Mouse (Mus musculus) lung, embryonic 14.5 days (tissue): Measurements from ENCODE around the gene D7Ertd443e. TPM values are rescaled to one million over a fixed set of nuclear protein-coding genes. Genes with fewer than 3 reads are reported as not detected.

Experiments
- ATAC-seq: fragments of 200-750 bp; cut with Nextera tagmentation; 2 replicates; pipeline ENCODE4 v1.8.0; 2017; ENCODE audit warnings: mild to moderate bottlenecking, moderate TSS enrichment, moderate library complexity; ENCODE audit not compliant: insufficient read depth
- DNase-seq: peaks from one replicate; pipeline ENCODE4 v3.0.0-alpha.2; 2015
- H3K27ac ChIP-seq: fragments of 300-500 bp; sonication (generic); 2 replicates; pipeline ENCODE4 v1.5.1; 2014; ENCODE audit warnings: low read depth, mild to moderate bottlenecking, moderate library complexity
- H3K27me3 ChIP-seq: fragments of 300-500 bp; sonication (generic); 2 replicates; pipeline ENCODE4 v1.6.1; 2014; ENCODE audit warnings: low read length, control low read depth; ENCODE audit not compliant: insufficient read depth
- H3K36me3 ChIP-seq: fragments of 300-500 bp; sonication (generic); 2 replicates; pipeline ENCODE4 v1.6.1; 2014; ENCODE audit warnings: control low read depth; ENCODE audit not compliant: insufficient read depth
- H3K4me1 ChIP-seq: fragments of 300-500 bp; sonication (generic); 2 replicates; pipeline ENCODE4 v1.6.1; 2014; ENCODE audit warnings: antibody characterized with exemption, control low read depth; ENCODE audit not compliant: insufficient read depth
- H3K4me2 ChIP-seq: fragments of 300-500 bp; sonication (generic); 2 replicates; pipeline ENCODE4 v1.6.1; 2014; ENCODE audit warnings: mild to moderate bottlenecking
- H3K4me3 ChIP-seq: fragments of 300-500 bp; sonication (generic); 2 replicates; pipeline ENCODE4 v1.5.1; 2014; ENCODE audit warnings: low read depth, low read length
- H3K9ac ChIP-seq: fragments of 300-500 bp; sonication (generic); 2 replicates; pipeline ENCODE4 v1.6.1; 2014
- H3K9me3 ChIP-seq: fragments of 300-500 bp; sonication (generic); 2 replicates; pipeline ENCODE4 v1.6.1; 2016; ENCODE audit warnings: low read depth, low read length, control low read depth
- CTCF ChIP-seq: IDR thresholded peaks from 2 replicates; pipeline ENCODE4 v1.5.1; 2016; ENCODE audit warnings: antibody characterized with exemption, low read depth
- WGBS: fragments of 180-500 bp; shearing (Covaris S2); extraction: QIAGEN DNeasy Blood & Tissue Kit; methylation state at CpG from one replicate; pipeline ENCODE4 v1.1.7; 2014; 5-methylcytosine and 5-hydroxymethylcytosine counted together
- polyA plus RNA-seq: library from polyadenylated mRNA; unstranded; fragments of >200 nt; fragmentation: Nextera tagmentation; extraction: Ambion mirVana; gene quantifications from 2 replicates; pipeline ENCODE4 v1.2.1, GENCODE M21; 2014

The D7Ertd443e gene
- polyA plus RNA-seq, 1 experiment from 2014 or later, result 0.17 TPM

DNA sequence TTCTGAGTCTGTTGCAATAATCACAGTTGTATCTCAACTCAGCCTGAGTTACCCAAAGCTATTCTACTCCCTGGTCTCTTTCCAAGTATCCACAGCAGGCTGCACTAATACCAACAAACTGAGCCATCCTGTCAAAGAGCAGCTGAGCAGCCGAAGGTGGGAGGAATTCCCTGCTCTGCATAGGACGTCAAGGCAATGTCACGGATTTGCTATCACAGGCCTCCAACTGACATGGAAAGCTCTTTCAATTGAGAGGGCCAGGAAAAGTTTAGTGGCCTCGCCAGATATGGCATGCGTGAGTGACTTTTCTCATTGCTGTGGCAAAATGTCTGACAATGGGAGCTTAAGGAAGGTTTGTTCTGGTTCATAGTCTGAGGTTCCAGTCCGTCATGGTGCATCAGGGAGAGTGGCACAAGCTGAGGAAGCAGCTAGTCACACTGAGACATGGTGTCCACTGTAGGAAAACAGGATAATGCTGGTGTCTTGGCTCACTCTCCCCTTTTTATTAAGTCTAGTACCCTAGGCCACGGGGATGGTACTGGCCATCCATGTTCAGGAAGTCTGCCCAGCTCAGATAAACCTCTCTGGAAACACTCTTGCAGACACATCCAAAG lies 23.1 kb downstream of the D7Ertd443e start:
- H3K36me3 ChIP-seq, result no peaks in the 10 kb centered on the region
- no peaks in the 10 kb centered on the region for H3K27me3 ChIP-seq
- no peak for ATAC-seq
- no peak overlapping the region for H3K9ac ChIP-seq
- DNase-seq, result no peak
- no peak overlapping the region for H3K4me3 ChIP-seq
- WGBS, result 79% methylated on average over 7 of the region's 7 CpGs
- no peak overlapping the region for H3K27ac ChIP-seq
- no peaks in the 10 kb centered on the region for H3K4me1 ChIP-seq
- no peaks in the 10 kb centered on the region for H3K9me3 ChIP-seq
- no peak overlapping the region for H3K4me2 ChIP-seq
- TF ChIP-seq CTCF, result no peak

DNA sequence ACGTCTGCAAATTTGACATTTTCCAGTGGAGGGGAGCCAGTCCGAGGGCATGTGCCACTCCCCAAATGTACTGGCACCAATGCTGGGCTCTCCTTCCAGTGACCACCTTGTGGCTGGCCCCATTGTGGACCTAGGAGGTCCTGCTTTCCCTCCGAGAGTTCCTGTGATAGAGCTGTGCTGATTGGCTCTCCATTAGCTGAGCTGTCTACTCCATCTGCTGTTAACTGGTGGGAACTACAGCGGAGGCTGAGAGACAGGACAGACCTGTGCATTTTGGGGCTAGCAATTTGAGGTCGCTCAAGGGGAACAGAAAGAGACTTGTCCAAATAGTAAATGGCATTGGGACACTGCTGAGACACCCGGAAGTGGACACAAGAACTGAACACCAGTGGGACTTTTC lies 36.6 kb downstream of the D7Ertd443e start:
- no peaks in the 10 kb centered on the region for H3K36me3 ChIP-seq
- H3K4me3 ChIP-seq, result no peak overlapping the region
- DNase-seq, result peak; percentile 89
- no peaks in the 10 kb centered on the region for H3K27me3 ChIP-seq
- H3K4me2 ChIP-seq, result no peak overlapping the region
- 0 out of 2 replicates have a peak, but pooled peaks cover 3% of the 10 kb centered on the region for H3K4me1 ChIP-seq
- 32% methylated on average over 6 of the region's 6 CpGs for WGBS
- ATAC-seq, result peak; percentile 77
- no peaks in the 10 kb centered on the region for H3K9me3 ChIP-seq
- H3K9ac ChIP-seq, result no peak overlapping the region
- peak; percentile 95 for TF ChIP-seq CTCF
- no peak overlapping the region for H3K27ac ChIP-seq

- 80% methylated on average over 2 of the region's 2 CpGs for WGBS
These were observed 43.3 kb downstream of the D7Ertd443e start for GRCm38 (mm10) chr7:134342202-134342601.

GRCm38 (mm10) chr7:134335951-134336350 lies 49.5 kb downstream of the D7Ertd443e start:
- peak overlapping the region; percentile 16; the same call in 1 of the 2 replicates for H3K27ac ChIP-seq
- H3K27me3 ChIP-seq, result no peaks in the 10 kb centered on the region
- H3K4me2 ChIP-seq, result no peak overlapping the region
- no peak overlapping the region for H3K9ac ChIP-seq
- WGBS, result 61% methylated on average over 3 of the region's 3 CpGs
- H3K36me3 ChIP-seq, result no peaks in the 10 kb centered on the region
- DNase-seq, result peak; percentile 68
- H3K4me3 ChIP-seq, result no peak overlapping the region
- H3K9me3 ChIP-seq, result no peaks in the 10 kb centered on the region
- H3K4me1 ChIP-seq, result no peaks in the 10 kb centered on the region
- no peak for TF ChIP-seq CTCF
- peak; percentile 49; the same call in 1 of the 2 replicates for ATAC-seq

More at GRCm38 (mm10) chr7:134342202-134342601, 43.3 kb downstream of the D7Ertd443e start:
- Histone ChIP-seq H3K9me3 (no peaks in the 10 kb centered on the region), H3K9ac (no peak overlapping the region), H3K36me3 (no peaks in the 10 kb centered on the region), H3K4me2 (no peak overlapping the region), H3K27ac (no peak overlapping the region), H3K4me1 (no peaks in the 10 kb centered on the region), H3K27me3 (no peaks in the 10 kb centered on the region), H3K4me3 (no peak overlapping the region)
- DNase-seq (no peak), ATAC-seq (no peak)
- no peak for TF ChIP-seq CTCF

DNA sequence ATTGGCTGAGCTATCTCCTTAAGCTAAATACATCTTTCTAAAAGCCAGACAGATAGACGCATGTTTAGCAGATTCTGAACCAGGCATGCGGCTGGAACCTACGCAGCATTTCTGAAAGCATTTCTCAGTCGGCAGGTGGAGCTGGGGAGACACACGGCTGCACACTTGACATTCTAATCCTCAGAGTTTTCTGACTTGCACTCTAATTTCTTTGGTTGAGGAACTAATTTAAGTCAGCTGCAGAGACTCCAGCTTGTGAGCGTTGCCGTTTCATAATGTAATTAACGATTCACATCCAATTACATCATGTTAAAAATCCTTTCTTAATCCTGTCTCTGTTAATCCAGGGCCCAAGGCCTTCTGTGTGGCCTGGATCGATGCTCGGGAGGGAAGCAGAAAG lies 64.5 kb downstream of the D7Ertd443e start:
- Histone ChIP-seq H3K36me3 (no peaks in the 10 kb centered on the region), H3K9ac (no peak overlapping the region), H3K4me2 (no peak overlapping the region), H3K4me1 (no peaks in the 10 kb centered on the region), H3K4me3 (no peak overlapping the region), H3K27me3 (no peaks in the 10 kb centered on the region), H3K27ac (no peak overlapping the region), H3K9me3 (no peaks in the 10 kb centered on the region)
- TF ChIP-seq CTCF, result 0 out of 2 replicates have a peak, but pooled peaks have one; percentile 17
- 73% methylated on average over 10 of the region's 10 CpGs for WGBS
- DNase-seq (no peak), ATAC-seq (no peak)

- H3K27ac ChIP-seq, result no peak overlapping the region
- no peak for ATAC-seq
- no peak overlapping the region for H3K4me3 ChIP-seq
- WGBS, result 90% methylated on average over 3 of the region's 3 CpGs
- no peak overlapping the region for H3K4me2 ChIP-seq
- no peaks in the 10 kb centered on the region for H3K4me1 ChIP-seq
- TF ChIP-seq CTCF, result no peak
- no peaks in the 10 kb centered on the region for H3K36me3 ChIP-seq
- no peaks in the 10 kb centered on the region for H3K27me3 ChIP-seq
- H3K9me3 ChIP-seq, result no peaks in the 10 kb centered on the region
- no peak for DNase-seq
- no peak overlapping the region for H3K9ac ChIP-seq
These were observed 83.4 kb downstream of the D7Ertd443e start for GRCm38 (mm10) chr7:134302084-134302483.

GRCm38 (mm10) chr7:134301285-134301684 lies 84.2 kb downstream of the D7Ertd443e start:
- H3K27ac ChIP-seq, result no peak overlapping the region
- TF ChIP-seq CTCF, result peak; percentile 59
- H3K4me1 ChIP-seq, result no peaks in the 10 kb centered on the region
- no peak overlapping the region for H3K4me3 ChIP-seq
- H3K27me3 ChIP-seq, result no peaks in the 10 kb centered on the region
- ATAC-seq, result no peak
- H3K9me3 ChIP-seq, result no peaks in the 10 kb centered on the region
- H3K4me2 ChIP-seq, result no peak overlapping the region
- no peaks in the 10 kb centered on the region for H3K36me3 ChIP-seq
- WGBS, result 51% methylated on average over 8 of the region's 8 CpGs
- peak; percentile 67 for DNase-seq
- H3K9ac ChIP-seq, result no peak overlapping the region

DNA sequence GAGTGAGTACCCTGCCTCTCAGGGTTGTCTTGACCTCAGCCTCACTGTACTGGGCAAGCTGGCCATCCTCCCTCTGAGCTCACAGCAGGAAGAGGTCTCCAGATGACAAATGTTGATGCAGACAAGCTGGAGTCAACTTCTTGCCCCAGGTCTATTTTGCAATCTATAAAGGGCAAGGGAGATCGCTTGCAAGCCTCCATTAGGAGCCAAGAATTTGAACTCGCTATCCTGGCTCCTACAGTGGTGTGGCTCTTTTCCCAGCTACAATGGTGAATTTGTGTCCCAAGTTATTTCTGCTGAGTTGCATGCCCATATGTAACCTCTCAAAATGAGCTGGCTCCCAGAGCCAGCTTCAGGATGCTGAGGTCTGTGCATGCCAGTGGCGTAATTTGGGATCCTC lies 92.7 kb downstream of the D7Ertd443e start:
- ATAC-seq (no peak), DNase-seq (peak; percentile 19)
- Histone ChIP-seq H3K4me1 (peaks cover 17% of the 10 kb centered on the region), H3K9ac (no peak overlapping the region), H3K4me3 (no peak overlapping the region), H3K4me2 (no peak overlapping the region), H3K36me3 (no peaks in the 10 kb centered on the region), H3K9me3 (no peaks in the 10 kb centered on the region; the same call in 1 of the 2 replicates), H3K27me3 (no peaks in the 10 kb centered on the region), H3K27ac (no peak overlapping the region)
- TF ChIP-seq CTCF, result no peak
- WGBS, result 66% methylated on average over 3 of the region's 3 CpGs
